Mouse (Mus musculus) spleen, adult 2 months (tissue): ENCODE results near the gene Rapgef5.

Experiments
- CTCF ChIP-seq: fragments of 200-500 bp; IDR thresholded peaks from 2 replicates; pipeline ENCODE4 v1.5.1; 2011; ENCODE audit warnings: mild to moderate bottlenecking, inconsistent platforms; ENCODE audit not compliant: insufficient read depth, insufficient read length, insufficient replicate concordance; ENCODE audit errors: extremely low read depth
- POLR2A ChIP-seq: fragments of 200-500 bp; IDR thresholded peaks from 2 replicates; pipeline ENCODE4 v1.6.1; 2011; ENCODE audit warnings: low read depth, low read length, inconsistent platforms

DNA sequence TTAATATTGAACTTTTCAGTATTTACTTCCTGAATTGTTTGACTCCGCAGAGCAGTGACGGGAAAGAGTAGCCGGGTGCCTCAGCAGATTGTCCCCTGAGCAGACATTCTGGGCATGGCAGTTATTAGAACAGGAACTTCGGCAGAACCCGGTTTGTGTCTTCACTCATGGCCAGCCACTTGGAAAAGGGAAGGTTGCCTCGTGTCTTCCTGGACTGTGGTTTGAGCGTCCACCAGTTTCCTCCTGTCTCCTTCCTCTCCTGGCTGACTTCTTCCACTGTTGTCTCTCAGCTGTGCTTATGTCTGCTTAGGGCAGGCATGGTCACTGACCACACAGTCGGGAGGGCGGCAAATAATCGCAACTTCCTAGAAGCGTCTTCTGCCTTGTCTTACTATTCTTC is 44.2 kb downstream of the Rapgef5 start:
- TF ChIP-seq CTCF (no peak), POLR2A (no peak)
